Mouse (Mus musculus) kidney, adult 2 months (tissue): Measurements from ENCODE around the gene Sspo. TPM values are rescaled to one million over a fixed set of nuclear protein-coding genes. Genes with fewer than 3 reads are reported as not detected.

Experiments
- DNase-seq: peaks from one replicate; pipeline ENCODE4 v3.0.0; 2021
- H3K27ac ChIP-seq: fragments of 200-500 bp; 2 replicates; pipeline ENCODE4 v1.5.1; 2012; ENCODE audit warnings: low read depth, low read length, control low read depth, inconsistent platforms; ENCODE audit not compliant: insufficient read depth
- H3K27me3 ChIP-seq: fragments of 200-500 bp; replicated peaks from 2 replicates; pipeline ENCODE4 v1.6.1; 2012; ENCODE audit warnings: mild to moderate bottlenecking, moderate library complexity, low read length, inconsistent platforms; ENCODE audit not compliant: control insufficient read depth, insufficient read depth
- H3K36me3 ChIP-seq: fragments of 200-500 bp; 2 replicates; pipeline ENCODE4 v1.6.1; 2012; ENCODE audit warnings: mild to moderate bottlenecking, moderate library complexity, low read length, inconsistent platforms; ENCODE audit not compliant: control insufficient read depth, insufficient read depth
- H3K4me1 ChIP-seq: fragments of 200-500 bp; 2 replicates; pipeline ENCODE4 v1.6.1; 2011; ENCODE audit warnings: low read length; ENCODE audit not compliant: control insufficient read depth, insufficient read depth
- H3K4me3 ChIP-seq: fragments of 200-500 bp; 2 replicates; pipeline ENCODE4 v1.5.1; 2011; ENCODE audit warnings: mild to moderate bottlenecking, low read depth, low read length, control low read depth; ENCODE audit not compliant: insufficient read depth
- CTCF ChIP-seq: fragments of 200-500 bp; conservative IDR thresholded peaks from 2 replicates; pipeline ENCODE4 v1.5.1; 2011; ENCODE audit warnings: low read depth, mild to moderate bottlenecking, control low read depth, low read length, moderate library complexity, mixed read lengths; ENCODE audit not compliant: insufficient read depth, insufficient read length
- POLR2A ChIP-seq: fragments of 200-500 bp; IDR thresholded peaks from one replicate; pipeline ENCODE4 v1.6.1; 2011; ENCODE audit warnings: low read depth, low read length, control low read depth
- WGBS: fragments of 180-500 bp; shearing (Covaris S2); methylation state at CpG from one replicate; pipeline ENCODE4 v1.1.7; 2018; 5-methylcytosine and 5-hydroxymethylcytosine counted together
- polyA plus RNA-seq: library from polyadenylated mRNA; depleted of rRNA; stranded (reverse); fragments of >200 nt; gene quantifications from 2 replicates; pipeline ENCODE4 v1.2.3, GENCODE M21; 2012

Gene Sspo
- polyA plus RNA-seq, 1 experiment, result 1.5 TPM

- Histone ChIP-seq H3K4me1 (peaks cover 17% of the 10 kb centered on the region; the same call in 1 of the 2 replicates), H3K27ac (no peak overlapping the region), H3K4me3 (no peak overlapping the region), H3K27me3 (no peaks in the 10 kb centered on the region), H3K36me3 (no peaks in the 10 kb centered on the region)
- TF ChIP-seq POLR2A, result no peak
- DNase-seq, result no peak
- 82% methylated on average over 5 of the region's 5 CpGs for WGBS
Measured at GRCm38 (mm10) chr6:48426956-48427355, 21.1 kb upstream of the Sspo start.

DNA sequence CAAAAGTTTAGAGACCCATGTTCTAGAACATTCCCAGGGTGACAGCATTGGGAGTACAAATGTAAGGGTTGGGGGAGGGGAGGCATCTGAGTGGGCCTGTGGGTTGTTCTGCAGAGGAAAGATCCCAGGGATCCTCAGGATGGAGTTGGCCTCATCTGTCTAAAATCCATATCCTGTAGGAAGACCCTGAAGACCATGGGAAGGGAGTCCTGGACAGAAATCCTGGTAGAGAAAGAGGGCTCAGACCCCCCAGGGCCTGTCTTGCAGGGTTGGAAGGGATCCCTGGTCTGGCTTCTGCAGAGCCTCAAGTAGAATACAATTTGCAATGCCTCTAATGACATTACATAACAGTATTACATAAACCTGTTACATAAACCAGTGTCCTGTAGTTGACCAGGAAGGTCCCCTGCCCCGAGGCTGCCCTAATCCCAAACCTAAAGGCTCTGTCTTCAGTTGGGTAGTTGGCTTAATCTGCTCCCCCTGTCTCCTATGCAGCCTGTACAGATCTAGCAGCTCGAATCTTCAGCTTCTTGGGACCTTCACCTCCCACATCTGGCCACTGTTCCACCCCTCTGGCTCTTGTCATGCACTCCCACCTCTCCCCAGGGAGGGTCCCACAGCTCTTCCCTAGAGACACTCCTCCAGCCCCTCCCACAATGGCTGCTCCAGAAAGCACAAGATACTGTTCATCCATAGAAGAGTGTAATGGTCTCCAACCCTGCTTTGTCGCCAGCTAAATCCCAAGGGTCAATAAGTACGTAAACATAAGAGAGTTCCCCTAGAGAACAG, 19.1 kb upstream of the Sspo start:
- Histone ChIP-seq H3K4me1 (peaks cover 26% of the 10 kb centered on the region), H3K27ac (0 out of 2 replicates have a peak overlapping the region, but pooled peaks have one; percentile 15)
- peak; percentile 59 for DNase-seq

DNA sequence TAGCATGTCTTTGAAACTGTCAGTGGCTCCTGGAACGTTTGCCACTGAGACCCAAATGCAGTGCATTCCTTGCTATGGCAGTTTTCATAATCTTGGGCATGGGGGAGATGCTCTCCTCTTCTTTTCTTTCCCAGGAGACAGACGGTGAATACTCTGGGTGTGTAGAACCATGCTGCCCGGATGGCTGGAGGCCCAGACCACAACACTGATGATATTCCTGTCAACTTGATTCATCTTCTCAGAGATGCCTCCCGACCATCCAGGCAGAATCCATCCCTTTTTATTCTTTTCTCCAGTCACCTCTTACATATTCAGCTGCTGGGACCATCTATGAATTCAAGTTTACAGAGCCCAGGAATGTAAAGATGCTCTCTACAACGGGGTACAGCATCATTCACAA, 17.3 kb upstream of the Sspo start:
- no peaks in the 10 kb centered on the region for H3K27me3 ChIP-seq
- peaks cover 41% of the 10 kb centered on the region for H3K4me1 ChIP-seq
- H3K4me3 ChIP-seq, result no peak overlapping the region
- no peak overlapping the region for H3K27ac ChIP-seq
- no peaks in the 10 kb centered on the region for H3K36me3 ChIP-seq
- 81% methylated on average over 5 of the region's 5 CpGs for WGBS
- no peak for DNase-seq
- TF ChIP-seq POLR2A (no peak), CTCF (no peak)

More for the DNA sequence above, 19.1 kb upstream of the Sspo start:
- Histone ChIP-seq H3K4me3 (no peak overlapping the region), H3K27me3 (no peaks in the 10 kb centered on the region), H3K36me3 (no peaks in the 10 kb centered on the region)
- 56% methylated on average over 4 of the region's 4 CpGs for WGBS
- TF ChIP-seq CTCF (no peak), POLR2A (no peak)

DNA sequence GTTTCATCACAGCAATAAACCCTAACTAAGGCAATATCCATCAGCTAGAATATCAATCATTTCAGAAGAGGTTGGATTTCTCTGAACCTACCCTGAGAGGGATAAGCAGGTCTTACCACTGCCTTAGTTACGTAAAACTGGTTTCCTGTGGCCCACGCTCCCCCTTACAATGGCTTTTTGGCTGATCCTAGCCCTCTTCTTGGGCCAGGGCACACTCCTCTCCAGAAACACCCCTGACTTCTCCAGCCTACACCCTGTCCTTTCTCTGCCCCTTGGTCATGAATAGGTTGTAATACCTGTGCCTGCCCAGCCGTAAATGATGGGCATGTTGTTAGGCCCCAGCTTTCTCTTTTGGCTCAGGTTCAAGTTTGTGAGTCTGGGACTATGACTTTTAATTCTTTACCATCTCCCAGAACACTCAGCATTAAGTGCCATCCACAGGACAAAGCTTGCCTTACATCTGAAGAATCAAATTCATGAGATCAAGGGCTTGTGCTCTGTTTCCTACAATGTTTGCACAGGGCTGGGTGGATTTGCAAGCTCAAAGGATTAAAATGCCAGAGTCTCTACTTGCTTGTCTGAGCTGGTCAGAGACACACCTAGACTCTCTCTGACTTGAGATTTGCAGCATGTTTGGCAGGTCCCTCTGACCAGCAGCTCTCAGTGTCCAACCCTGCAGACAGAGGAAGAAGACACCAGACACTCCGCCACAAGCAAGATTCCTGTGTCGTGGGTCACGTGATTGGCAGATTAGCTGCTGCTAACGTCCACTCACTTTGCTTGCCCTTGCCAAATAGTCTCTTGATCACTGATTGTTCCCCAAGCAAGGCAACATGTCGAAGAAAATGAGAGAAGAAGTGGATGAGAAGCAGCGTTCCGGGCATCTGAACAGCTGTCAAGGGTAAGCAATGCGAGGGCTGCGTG, 14.9 kb upstream of the Sspo start:
- DNase-seq, result peak; percentile 50
- TF ChIP-seq POLR2A (no peak), CTCF (no peak)
- WGBS, result 38% methylated on average over 12 of the region's 12 CpGs
- Histone ChIP-seq H3K4me1 (peaks cover 44% of the 10 kb centered on the region), H3K27me3 (no peaks in the 10 kb centered on the region), H3K4me3 (no peak overlapping the region), H3K36me3 (0 out of 2 replicates have a peak, but pooled peaks cover 1% of the 10 kb centered on the region), H3K27ac (peak overlapping the region; percentile 34)

- no peak for TF ChIP-seq CTCF
Measured at GRCm38 (mm10) chr6:48434651-48435050, 13.4 kb upstream of the Sspo start.

DNA sequence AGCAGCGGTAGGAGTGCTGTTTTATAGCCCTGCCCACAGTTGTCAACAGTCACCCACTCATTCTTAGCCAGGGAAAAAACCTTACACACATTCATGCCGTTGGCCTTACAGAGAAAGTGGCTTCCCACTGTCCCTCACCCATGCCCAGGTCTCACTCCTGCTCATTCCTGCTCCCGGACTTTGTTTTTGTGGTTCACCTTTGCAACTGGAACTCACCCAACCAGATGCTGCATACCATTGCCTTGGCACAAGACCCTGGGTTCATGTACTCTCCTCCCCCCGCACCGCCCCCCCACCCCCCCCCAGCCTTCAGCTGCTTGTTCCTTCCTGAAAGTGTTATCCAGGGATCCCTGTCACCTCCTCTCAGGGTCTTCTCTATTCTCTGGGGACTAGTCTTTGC, 12.9 kb upstream of the Sspo start:
- no peaks in the 10 kb centered on the region for H3K27me3 ChIP-seq
- H3K27ac ChIP-seq, result peak overlapping the region; percentile 98
- H3K4me1 ChIP-seq, result peaks cover 40% of the 10 kb centered on the region
- TF ChIP-seq POLR2A (no peak), CTCF (no peak)
- 0 out of 2 replicates have a peak, but pooled peaks cover 1% of the 10 kb centered on the region for H3K36me3 ChIP-seq
- peak; percentile 90 for DNase-seq
- 7% methylated on average over 5 of the region's 5 CpGs for WGBS
- H3K4me3 ChIP-seq, result no peak overlapping the region

More at GRCm38 (mm10) chr6:48434651-48435050, 13.4 kb upstream of the Sspo start:
- H3K36me3 ChIP-seq, result 0 out of 2 replicates have a peak, but pooled peaks cover 1% of the 10 kb centered on the region
- no peaks in the 10 kb centered on the region for H3K27me3 ChIP-seq
- peaks cover 36% of the 10 kb centered on the region for H3K4me1 ChIP-seq
- H3K4me3 ChIP-seq, result no peak overlapping the region
- DNase-seq, result peak; percentile 67
- H3K27ac ChIP-seq, result peak overlapping the region; percentile 98
- 34% methylated on average over 6 of the region's 6 CpGs for WGBS
